Mouse (Mus musculus) kidney, postnatal 25 days (tissue): ENCODE data around the gene Arl4c.
A peak's percentile ranks its signal among the peaks of the same experiment; 100 is the strongest.
"Not testable (repeated sequence)": the region's sequence is repeated elsewhere in the genome, so short reads cannot be mapped to it uniquely, and the experiment has no call there.

Source experiments
- DNase-seq, 2 experiments: peaks; one replicate each; pipeline ENCODE4 v3.0.0; 2021; ENCODE audit warnings: mixed read lengths in 2 of 2

The Arl4c gene

DNA sequence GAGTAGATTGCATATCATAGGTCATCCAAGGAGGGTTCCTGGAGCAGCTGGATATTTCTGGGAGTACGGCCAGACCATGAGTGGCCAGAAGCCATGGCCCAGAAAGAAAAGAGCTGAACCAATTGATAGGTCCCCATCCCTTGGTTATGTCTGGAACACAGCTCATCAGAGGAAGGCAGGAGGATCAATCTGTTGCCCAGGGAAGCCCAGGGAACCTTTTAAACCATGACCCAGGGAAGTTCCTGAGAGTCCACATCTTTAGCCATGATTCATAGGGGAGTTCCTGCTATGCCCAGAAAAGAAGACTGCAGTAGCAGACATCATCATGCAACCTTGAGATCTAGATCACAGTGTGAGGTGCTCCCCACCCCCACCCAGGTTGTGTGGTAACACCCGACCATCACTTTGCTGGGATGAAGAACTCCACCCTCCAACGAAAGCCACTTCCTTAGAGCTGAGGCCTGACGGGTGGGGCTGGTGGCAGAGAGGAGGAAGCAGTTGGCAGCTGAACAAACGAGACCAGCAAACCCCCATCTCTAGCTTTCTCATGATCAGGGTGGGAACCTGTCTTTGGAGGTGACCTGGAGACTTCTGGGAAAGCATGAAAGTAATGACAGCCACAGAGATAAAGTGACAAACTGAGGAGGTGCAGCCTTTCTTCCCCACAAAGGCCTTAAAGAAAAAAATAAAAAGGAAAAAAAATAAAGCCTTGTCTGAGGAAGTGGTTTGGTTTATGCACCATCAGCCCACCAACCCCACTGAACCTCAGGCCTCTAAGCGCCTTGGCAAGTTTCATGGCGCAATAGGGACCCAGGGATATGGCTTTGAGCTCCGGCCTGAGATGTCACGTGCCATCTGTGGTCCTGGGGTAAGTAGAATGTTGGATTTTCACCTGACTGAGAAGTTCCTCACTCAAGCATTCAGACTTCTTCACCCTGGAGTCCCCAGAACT, 47.2 kb downstream of the Arl4c start:
- DNase-seq = no peak

DNA sequence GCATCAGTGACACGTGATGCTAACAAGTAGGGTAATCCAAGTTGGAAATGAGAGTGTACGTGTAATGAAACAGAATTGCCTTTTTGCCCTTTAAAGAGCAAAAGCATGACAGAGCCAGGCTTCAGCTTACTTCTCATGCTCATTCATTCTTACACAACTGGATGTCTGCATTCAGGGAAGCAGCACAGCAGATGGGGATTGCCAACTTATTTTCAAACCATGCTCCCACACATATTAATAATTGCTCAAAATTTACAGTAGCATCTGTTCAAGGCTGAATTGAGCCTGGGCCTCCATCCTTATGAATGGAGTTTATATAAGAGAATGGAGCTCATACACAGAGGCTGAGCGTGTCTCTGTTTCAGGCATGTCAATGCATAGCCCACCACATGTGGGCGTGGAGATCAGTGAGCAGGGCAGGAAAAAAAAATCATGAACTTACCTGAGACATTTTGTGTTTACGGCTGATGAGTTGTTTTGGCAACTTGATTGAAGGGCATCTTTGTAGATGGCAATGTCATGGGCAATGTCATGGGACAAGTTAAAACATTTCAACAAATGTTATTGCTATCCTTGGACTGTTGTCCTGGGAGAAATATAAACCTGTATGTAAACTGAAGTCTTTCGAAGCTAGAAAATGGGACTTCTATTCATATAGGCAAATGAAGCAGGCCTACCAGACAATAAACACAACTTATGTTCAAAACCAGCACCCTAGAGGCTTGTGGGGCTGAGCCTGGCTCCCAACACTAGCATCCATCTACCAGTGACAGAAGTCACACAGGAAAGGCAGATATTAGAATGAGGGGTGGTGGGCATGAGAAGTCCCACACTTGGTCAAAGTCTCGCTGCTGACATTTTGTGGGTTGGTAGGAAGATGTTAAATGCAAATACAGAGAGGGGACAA, 48.2 kb downstream of the Arl4c start:
- DNase-seq = no peak

GRCm38 (mm10) chr1:88652682-88653081, 49.3 kb downstream of the Arl4c start:
- no peak for DNase-seq

- DNase-seq = no peak
These were observed 50.4 kb downstream of the Arl4c start for GRCm38 (mm10) chr1:88651668-88652067.

DNA sequence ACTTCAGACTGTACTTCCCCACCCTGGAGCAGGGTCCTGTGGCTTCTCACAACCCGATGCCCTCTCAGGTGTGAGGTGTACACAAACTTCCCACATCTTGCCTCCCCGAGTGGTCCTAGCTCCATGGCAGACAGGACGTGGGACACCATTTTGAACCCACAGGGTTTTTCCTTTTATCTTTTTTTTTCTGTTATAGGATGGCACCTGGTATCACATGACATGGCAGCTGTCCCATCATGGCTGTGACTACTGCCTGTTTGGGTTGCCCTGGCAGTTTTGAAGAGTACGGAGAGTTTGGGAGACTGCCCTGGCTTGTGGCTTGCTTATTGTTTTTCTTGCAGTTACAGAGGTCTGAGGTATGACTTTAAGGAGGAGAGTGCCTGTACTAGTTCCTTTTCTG, 53.3 kb downstream of the Arl4c start:
- DNase-seq = no peak

DNA sequence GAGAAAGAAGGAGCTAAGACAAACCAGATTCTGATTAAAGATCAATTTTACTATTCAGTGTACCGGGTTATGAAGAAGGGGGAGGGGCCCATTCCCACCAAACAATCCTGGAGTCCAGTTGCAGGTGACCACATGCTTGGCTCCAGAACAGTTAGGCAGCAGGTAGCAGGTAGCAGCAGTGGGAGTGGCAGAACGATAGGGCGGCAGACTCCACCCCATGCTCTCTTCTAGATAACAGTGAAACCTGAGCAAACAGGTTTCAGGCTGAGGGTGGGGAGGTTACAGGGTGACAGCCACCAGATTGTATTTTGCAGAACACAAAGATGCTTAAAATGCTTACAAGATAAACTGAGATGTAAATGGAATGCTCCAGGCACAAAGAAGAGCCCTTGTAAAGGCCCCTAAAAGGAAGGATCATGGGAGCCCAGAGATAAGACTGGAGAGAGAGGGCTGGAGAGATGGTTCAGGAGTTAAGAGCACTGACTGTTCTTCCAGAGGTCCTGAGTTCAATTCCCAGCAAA, 56.4 kb downstream of the Arl4c start:
- no peak for DNase-seq

GRCm38 (mm10) chr1:88644417-88644816, 57.6 kb downstream of the Arl4c start:
- DNase-seq = no peak

DNA sequence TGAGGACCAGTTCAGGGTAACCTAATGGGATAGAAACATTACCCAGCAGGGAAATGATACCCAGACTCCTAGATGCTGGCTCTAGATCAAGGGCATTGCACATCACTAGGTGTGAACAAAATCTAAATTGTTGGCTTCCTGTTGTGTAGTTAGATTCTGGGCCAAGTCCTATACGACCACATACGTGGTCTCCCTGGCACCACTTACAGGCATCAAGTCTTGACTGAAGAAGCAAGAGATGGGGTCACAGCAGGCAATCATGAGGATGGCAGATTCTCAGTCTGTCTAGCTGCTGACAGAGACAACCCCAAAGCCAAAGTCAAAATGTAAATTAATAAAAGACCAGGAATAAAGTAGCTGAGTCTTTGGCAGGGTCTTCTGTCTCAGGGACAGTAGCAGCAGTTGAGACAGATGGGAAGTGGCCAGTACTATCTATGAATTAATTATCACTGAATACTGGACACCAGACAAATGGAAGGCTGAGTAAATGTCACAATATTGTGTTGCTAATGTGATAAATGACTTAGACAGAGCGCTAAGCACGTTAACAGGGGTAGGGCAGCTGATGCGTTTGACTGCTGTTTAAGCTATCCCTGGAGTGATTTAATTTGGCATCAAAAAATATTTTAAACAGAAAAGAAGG, 58.7 kb downstream of the Arl4c start:
- no peak for DNase-seq

GRCm38 (mm10) chr1:88642735-88643134, 59.3 kb downstream of the Arl4c start:
- no peak for DNase-seq

- no peak for DNase-seq
These were observed 60.3 kb downstream of the Arl4c start for GRCm38 (mm10) chr1:88641678-88642215.

DNA sequence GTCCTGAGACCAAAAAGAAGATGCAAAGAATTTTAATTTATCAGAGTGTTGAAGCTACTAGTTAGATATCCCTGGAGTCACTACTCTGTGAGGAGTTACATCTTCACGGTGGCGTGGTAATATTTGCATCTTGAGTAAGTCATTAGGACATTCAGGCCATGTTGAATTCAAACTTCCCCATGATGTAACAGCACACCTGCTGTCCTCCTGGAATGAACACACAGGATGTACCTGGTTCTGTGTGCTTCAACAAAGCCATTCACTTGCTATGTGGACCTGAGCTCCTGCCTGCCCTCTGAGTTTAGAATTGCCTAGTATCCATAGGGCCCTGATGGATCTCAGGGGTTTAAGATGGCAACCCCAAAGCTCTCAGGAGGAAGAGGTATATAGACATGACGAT, 60.8 kb downstream of the Arl4c start:
- no peak for DNase-seq

- peak; percentile 33 to 70 for DNase-seq
These were observed 62.4 kb downstream of the Arl4c start for GRCm38 (mm10) chr1:88639432-88640281.

DNA sequence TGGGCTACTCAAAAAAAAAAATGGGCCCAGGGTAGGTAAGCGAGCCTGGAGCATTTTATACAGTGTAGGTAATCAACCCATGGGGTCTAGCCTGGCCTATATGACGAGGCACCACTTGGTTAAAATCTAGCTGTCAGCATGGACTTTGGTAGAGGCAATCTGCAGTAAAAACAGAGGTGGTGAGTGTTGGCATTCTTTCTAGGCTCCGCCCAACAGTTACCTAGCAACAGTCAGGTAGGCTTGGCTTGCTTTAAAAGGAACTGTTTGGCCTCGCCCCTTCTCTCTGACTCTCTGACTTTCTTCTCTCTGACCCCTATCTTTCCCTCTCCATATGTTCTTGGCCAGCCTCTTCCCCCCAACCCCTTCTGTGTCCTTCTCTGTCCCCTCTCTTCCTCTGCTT, 63.4 kb downstream of the Arl4c start:
- DNase-seq = peak; percentile 48 to 58

DNA sequence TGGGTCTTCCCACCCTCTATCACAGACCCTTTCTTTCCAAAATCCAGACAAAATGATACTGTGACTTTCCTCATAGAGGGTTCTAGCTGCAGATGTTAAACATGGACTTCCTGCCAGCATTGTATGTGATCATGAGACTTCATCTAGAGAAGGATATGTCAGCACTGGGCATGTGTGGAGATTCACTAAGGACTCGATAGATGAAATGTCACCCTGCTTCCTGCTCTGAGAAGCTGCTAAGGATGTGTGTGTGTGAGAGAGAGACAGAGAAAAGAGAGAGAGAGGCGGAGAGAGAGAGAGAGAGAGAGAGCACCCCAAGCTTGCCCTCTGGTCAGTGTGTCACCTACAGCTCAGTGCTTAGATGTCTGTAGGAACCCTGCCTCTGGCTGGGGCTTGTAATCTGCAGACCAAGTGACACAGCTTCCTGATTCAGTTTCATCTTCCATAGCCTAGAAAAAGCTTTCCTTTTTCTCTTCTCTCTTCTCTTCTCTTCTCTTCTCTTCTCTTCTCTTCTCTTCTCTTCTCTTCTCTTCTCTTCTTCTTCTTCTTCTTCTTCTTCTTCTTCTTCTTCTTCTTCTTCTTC, 65.4 kb downstream of the Arl4c start:
- not testable (repeated sequence) for DNase-seq

GRCm38 (mm10) chr1:88635659-88636058, 66.4 kb downstream of the Arl4c start:
- no peak for DNase-seq

DNA sequence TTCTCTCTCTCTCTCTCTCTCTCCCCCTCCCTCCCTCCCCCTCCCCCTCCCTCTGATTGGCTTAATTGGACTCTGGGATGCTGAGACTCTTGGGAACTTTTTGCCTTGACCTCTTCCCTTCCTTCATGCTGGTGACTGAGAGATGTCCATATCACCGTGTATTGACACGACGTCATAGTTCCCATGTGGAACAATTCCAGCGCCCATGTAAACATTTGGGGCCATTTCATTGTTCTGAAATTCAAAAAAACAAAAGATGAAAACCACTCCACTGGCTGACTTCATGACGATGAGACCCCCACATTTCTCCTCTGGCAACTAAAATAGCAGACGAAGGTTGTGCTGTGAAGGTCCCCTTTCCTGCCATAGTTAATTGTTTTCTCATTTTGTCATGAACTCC, 69.2 kb downstream of the Arl4c start:
- DNase-seq = no peak

- DNase-seq = no peak
These were observed 72.0 kb downstream of the Arl4c start for GRCm38 (mm10) chr1:88629966-88630488.

GRCm38 (mm10) chr1:88625190-88625589, 76.8 kb downstream of the Arl4c start:
- peak; percentile 45 to 47 for DNase-seq

- DNase-seq = peak in 1 of 2 experiments; percentile 11
These were observed 77.6 kb downstream of the Arl4c start for GRCm38 (mm10) chr1:88624376-88624775.

- no peak for DNase-seq
These were observed 78.4 kb downstream of the Arl4c start for GRCm38 (mm10) chr1:88623541-88624115.
